Mouse (Mus musculus): Measurements from ENCODE around the gene Olfr1255.

Gene Olfr1255

DNA sequence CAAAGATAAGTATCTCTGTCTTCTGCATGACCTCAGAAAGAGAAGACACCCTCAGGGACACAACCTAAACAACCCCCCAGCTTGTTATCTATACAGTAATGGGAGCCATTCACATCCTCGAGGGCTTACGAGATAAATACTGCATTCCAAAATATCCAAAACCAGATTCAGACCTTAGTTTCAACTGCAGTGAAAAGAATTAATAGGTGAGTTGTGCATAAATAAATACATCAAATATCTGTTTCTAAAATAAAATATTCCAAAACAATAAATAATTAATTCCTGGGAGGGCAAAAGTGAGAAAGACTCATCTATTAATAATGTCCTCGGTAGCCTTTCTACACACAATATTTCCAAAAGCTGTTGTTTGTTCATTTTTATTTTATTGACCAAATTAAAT, at the start of gene Olfr1255:
Olfr1255 (plus strand) TSS at position 301 of the 400 bp plus-strand sequence.
- DNase-seq = no peak

DNA sequence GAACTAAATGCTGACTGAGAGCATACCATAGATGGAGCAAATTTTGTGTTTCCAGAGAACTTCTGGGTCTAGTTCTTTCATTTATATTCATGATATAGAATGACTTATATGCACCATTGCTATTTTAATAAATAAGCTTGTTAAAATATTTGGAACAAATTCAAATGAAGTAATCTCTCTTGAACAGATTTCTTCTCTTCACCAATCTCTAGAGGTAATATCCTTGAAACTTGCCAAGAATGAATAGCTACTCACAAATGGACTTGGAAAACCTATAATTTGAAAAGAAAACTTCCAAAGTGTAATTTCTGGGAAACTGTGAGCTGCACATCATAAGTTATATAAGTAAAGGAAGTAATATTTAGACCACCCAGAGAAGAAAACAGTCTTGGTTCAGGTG, 18.3 kb upstream of the Olfr1255 start, which contains the start of gene Olfr1254:
Olfr1254 (minus strand) TSS at position 101 of the 400 bp plus-strand sequence.
- DNase-seq = no peak

DNA sequence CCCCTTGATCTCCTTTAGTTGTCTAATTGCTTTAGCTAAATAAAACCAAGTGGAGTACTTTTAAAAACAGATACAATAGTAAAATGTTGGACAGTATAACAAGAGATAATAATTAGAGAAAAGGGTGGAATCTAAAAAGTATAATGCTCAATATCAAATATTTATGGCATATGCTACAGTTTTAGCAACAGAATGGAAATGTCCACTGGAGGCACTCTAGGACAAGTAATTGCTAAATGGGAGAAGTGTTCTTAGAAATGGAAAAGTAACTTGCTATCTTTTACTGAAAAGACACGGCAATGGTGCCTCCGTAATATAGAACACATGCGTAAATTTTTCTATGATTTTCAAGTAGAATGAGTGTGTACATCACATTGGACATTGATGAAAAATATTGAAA, 12.3 kb upstream of the Olfr1255 start:
- DNase-seq = no peak

DNA sequence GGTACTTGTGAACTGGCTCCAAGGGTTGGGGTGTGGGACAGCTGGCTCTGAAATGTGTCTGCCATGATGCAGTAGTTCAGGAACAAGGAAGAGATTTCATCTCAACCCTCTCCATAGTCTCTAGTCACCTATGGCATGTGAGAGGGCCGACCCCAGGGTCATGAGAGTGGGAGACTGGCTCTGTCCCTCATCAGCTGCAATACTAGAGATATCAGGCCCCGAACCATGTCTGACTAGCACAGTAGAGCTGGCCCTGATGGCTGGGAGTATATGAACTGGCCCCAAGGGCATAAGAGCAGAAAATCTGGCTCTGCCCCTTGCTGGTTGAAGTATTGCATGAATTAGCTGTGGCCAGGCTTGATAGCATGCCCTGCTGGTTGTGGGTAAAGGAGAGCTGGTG, 1.1 kb upstream of the Olfr1255 start:
- DNase-seq = no peak

DNA sequence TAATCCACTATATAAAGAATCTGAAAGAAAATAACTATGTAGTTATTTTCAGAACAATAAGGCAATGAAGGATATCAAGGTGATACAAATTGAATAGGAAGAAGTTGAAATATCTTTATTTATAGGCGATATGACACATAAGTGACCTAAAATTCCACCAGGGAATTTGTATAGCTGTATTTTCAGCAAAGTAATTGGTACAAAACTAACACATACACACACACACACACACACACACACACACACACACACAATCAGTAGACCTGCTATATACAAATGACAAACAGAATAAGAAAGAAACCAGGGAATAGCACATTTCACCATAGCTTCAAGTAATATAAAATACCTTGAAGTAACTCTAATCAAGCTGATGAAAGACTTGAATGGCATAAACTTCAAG, 8.4 kb downstream of the Olfr1255 start:
- no peak for DNase-seq

DNA sequence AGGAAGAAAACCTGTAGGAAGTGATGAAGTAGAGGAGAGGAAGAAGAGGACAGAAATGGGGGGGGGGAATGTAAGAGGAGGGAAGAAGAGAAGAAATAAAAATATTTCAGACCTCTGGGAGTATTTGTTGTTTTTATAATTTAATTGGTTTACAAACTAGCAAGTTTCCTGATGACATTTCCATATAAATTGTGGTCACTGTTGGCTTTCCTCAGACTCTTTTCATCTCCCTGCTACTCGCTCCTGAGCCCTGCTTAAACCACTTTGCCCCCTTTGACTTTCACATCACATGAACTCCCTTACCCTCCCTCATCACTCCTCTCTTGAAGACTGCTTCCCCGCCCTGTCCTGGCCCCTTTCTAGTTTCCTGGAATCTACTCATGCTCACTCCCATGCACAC, 29.6 kb downstream of the Olfr1255 start, which contains the start of gene Olfr1256:
Olfr1256 (minus strand) TSS at position 101 of the 400 bp plus-strand sequence.
- DNase-seq = no peak

DNA sequence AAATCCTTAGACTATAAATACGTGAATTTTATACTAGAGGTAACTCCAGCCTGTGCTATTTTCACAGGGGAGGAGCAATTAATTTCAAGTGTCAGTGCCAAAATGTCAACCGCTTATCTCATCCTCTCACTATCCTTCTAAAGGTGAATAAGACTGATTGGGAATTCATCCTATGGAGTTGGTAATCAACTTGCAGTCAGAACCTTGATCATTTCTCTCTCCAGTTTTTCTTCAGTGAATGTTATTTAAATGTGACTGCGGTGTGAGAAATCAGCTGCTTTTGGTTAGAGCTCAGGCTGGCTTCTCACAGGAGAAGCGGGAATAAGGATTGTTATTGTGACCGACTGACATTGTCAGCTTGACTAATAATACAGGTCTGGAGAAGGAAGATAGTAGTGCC, 36.3 kb downstream of the Olfr1255 start, which contains the start of gene Olfr48:
Olfr48 (minus strand) TSS at position 101 of the 400 bp plus-strand sequence.
- no peak for DNase-seq

DNA sequence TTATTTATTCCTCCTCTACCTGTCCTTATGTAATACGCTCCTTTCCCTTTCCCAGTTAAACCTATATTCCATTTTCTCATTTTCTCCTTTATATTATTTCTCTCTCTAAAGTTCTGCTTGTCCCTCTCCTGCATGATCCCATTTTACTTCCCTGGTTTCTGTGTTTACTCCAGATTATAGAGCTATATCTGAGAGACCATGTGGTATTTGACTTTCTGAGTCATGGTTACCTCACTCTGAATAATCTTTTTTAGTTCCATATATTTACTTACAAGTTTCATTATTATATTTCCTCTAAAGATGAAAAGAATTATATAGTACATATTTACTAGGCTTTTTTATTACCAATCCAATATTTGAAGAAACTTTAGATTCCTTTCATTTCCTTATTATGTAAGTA, 37.4 kb downstream of the Olfr1255 start:
- no peak for DNase-seq

All from thymus, postnatal 25 days (tissue).